Mouse (Mus musculus): ENCODE measurements around the gene Rnf144a. TPM values are rescaled to one million over a fixed set of nuclear protein-coding genes. Genes with fewer than 3 reads are reported as not detected.

Rnf144a gene
- total and polyA plus RNA-seq, 3 experiments: not detected

GRCm38 (mm10) chr12:26444511-26444910 lies 29.5 kb upstream of the Rnf144a start:
- no peak for DNase-seq (ENCODE audit: low read depth, low spot score)
- Histone ChIP-seq H3K4me3 (ENCODE audit: control insufficient read depth in 1 of 2, insufficient read depth in 1 of 2, low read depth in 2 of 2, low read length in 2 of 2) (no peak overlapping the region), H3K79me2 (ENCODE audit: control insufficient read depth, insufficient read depth, low read length, poor library complexity) (no peaks in the 10 kb centered on the region), H3K4me1 (ENCODE audit: control insufficient read depth in 1 of 2, insufficient read depth in 2 of 2, low read length in 2 of 2) (no peaks in the 10 kb centered on the region), H3K27ac (ENCODE audit: control insufficient read depth, low read depth, low read length) (no peak overlapping the region), H3K9me3 (replicated peaks; ENCODE audit: insufficient read depth, low read length) (no peaks in the 10 kb centered on the region), H3K9ac (ENCODE audit: control insufficient read depth, low read depth, low read length, poor library complexity, severe bottlenecking) (no peak overlapping the region), H3K36me3 (ENCODE audit: control insufficient read depth in 1 of 2, insufficient read depth in 2 of 2, low read length in 2 of 2) (no peaks in the 10 kb centered on the region), H3K27me3 (ENCODE audit: control insufficient read depth in 1 of 2, insufficient read depth in 2 of 2, low read length in 2 of 2) (no peaks in the 10 kb centered on the region)
- TF ChIP-seq EP300 (IDR thresholded peaks at IDR 0.05; ENCODE audit: low read depth in 1 of 2, low read length in 2 of 2): no peak
- TF ChIP-seq MAX (IDR thresholded peaks at IDR 0.05; ENCODE audit: low read length): no peak
- no peak for TF ChIP-seq MAFK (IDR thresholded peaks at IDR 0.05; ENCODE audit: borderline replicate concordance, low read depth, low read length)
- TF ChIP-seq NRF1 (IDR thresholded peaks at IDR 0.05; ENCODE audit: insufficient read depth, low read depth, low read length, poor library complexity, severe bottlenecking): no peak
- no peak for TF ChIP-seq POLR2AphosphoS5 (IDR thresholded peaks at IDR 0.05; ENCODE audit: borderline replicate concordance, low read depth, low read length)
- no peak for TF ChIP-seq ZNF384 (IDR thresholded peaks at IDR 0.05; ENCODE audit: low read depth, low read length)
- no peak for TF ChIP-seq POLR2AphosphoS2 (IDR thresholded peaks at IDR 0.05; ENCODE audit: low read length)

GRCm38 (mm10) chr12:26444054-26444453 lies 29.0 kb upstream of the Rnf144a start:
- H3K27ac ChIP-seq (ENCODE audit: control insufficient read depth, low read depth, low read length): no peak overlapping the region
- H3K4me1 ChIP-seq (ENCODE audit: control insufficient read depth in 1 of 2, insufficient read depth in 2 of 2, low read length in 2 of 2): no peaks in the 10 kb centered on the region
- no peak overlapping the region for H3K4me3 ChIP-seq (ENCODE audit: control insufficient read depth in 1 of 2, insufficient read depth in 1 of 2, low read depth in 2 of 2, low read length in 2 of 2)
- peak; percentile 46 for DNase-seq (ENCODE audit: low read depth, low spot score)
- no peaks in the 10 kb centered on the region for H3K36me3 ChIP-seq (ENCODE audit: control insufficient read depth in 1 of 2, insufficient read depth in 2 of 2, low read length in 2 of 2)
- no peaks in the 10 kb centered on the region for H3K9me3 ChIP-seq (replicated peaks; ENCODE audit: insufficient read depth, low read length)
- TF ChIP-seq SMC3 (IDR thresholded peaks at IDR 0.05; ENCODE audit: low read depth, low read length): peak; percentile 37
- no peak for TF ChIP-seq TBP (IDR thresholded peaks at IDR 0.05; ENCODE audit: low read depth, low read length)
- TF ChIP-seq ZC3H11A (IDR thresholded peaks at IDR 0.05; ENCODE audit: low read depth, low read length): no peak
- no peak for TF ChIP-seq ZMIZ1 (IDR thresholded peaks at IDR 0.05; ENCODE audit: low read depth, low read length)
- TF ChIP-seq ZNF384 (IDR thresholded peaks at IDR 0.05; ENCODE audit: low read depth, low read length): no peak
- TF ChIP-seq EP300 (IDR thresholded peaks at IDR 0.05; ENCODE audit: low read depth in 1 of 2, low read length in 2 of 2): no peak
- no peak for TF ChIP-seq POLR2A (IDR thresholded peaks at IDR 0.05; ENCODE audit: control insufficient read depth in 1 of 2, insufficient read depth in 1 of 2, low read depth in 1 of 2, low read length in 2 of 2, poor library complexity in 1 of 2)
- TF ChIP-seq ZKSCAN1 (IDR thresholded peaks at IDR 0.05; ENCODE audit: low read depth, low read length): no peak
- peak; percentile 56 to 67 (median 61) for TF ChIP-seq CTCF (IDR thresholded peaks at IDR 0.05 in 2 of 3, conservative IDR thresholded peaks at IDR 0.05 in 1 of 3; ENCODE audit: control insufficient read depth in 1 of 3, insufficient read depth in 1 of 3, low read depth in 2 of 3, low read length in 3 of 3, poor library complexity in 1 of 3, severe bottlenecking in 1 of 3)
- no peak for TF ChIP-seq ETS1 (IDR thresholded peaks at IDR 0.05; ENCODE audit: low read depth, low read length)
- no peak for TF ChIP-seq CHD1 (IDR thresholded peaks at IDR 0.05; ENCODE audit: low read depth, low read length)
- no peak for TF ChIP-seq UBTF (IDR thresholded peaks at IDR 0.05; ENCODE audit: borderline replicate concordance, insufficient read depth, low read depth, low read length)
- TF ChIP-seq MAFK (IDR thresholded peaks at IDR 0.05; ENCODE audit: borderline replicate concordance, low read depth, low read length): no peak
- no peak for TF ChIP-seq POLR2AphosphoS5 (IDR thresholded peaks at IDR 0.05; ENCODE audit: borderline replicate concordance, low read depth, low read length)
- TF ChIP-seq ELF1 (IDR thresholded peaks at IDR 0.05; ENCODE audit: low read depth, low read length): no peak
- peak; percentile 19 for TF ChIP-seq RAD21 (IDR thresholded peaks at IDR 0.05; ENCODE audit: low read depth, low read length)
- no peak for TF ChIP-seq SIN3A (IDR thresholded peaks at IDR 0.05; ENCODE audit: low read length)
- TF ChIP-seq CHD2 (IDR thresholded peaks at IDR 0.05; ENCODE audit: low read length): no peak
- TF ChIP-seq NRF1 (IDR thresholded peaks at IDR 0.05; ENCODE audit: insufficient read depth, low read depth, low read length, poor library complexity, severe bottlenecking): no peak
- TF ChIP-seq MAZ (IDR thresholded peaks at IDR 0.05; ENCODE audit: low read depth, low read length): no peak
- TF ChIP-seq MYB (IDR thresholded peaks at IDR 0.05; ENCODE audit: low read depth, low read length): no peak
- TF ChIP-seq JUND (IDR thresholded peaks at IDR 0.05; ENCODE audit: low read depth, low read length): no peak
- TF ChIP-seq MYC (IDR thresholded peaks at IDR 0.05; ENCODE audit: low read depth, low read length): no peak
- no peak for TF ChIP-seq MAX (IDR thresholded peaks at IDR 0.05; ENCODE audit: low read length)
- no peak for TF ChIP-seq TAL1 (IDR thresholded peaks at IDR 0.05; ENCODE audit: low read length)
- H3K27me3 ChIP-seq (ENCODE audit: control insufficient read depth in 1 of 2, insufficient read depth in 2 of 2, low read length in 2 of 2): no peaks in the 10 kb centered on the region
- no peaks in the 10 kb centered on the region for H3K79me2 ChIP-seq (ENCODE audit: control insufficient read depth, insufficient read depth, low read length, poor library complexity)
- no peak overlapping the region for H3K9ac ChIP-seq (ENCODE audit: control insufficient read depth, low read depth, low read length, poor library complexity, severe bottlenecking)

Measured in MEL (cell line).